Mouse (Mus musculus) cortical plate, adult 2 months (tissue): Measurements from ENCODE around the gene Cmtm2b.
"Not testable (repeated sequence)": the region's sequence is repeated elsewhere in the genome, so short reads cannot be mapped to it uniquely, and the experiment has no call there.

Source experiments
- CTCF ChIP-seq: fragments of 200-500 bp; IDR thresholded peaks from 2 replicates; pipeline ENCODE4 v1.5.1; 2011; ENCODE audit warnings: mild to moderate bottlenecking, control low read depth, low read length; ENCODE audit not compliant: insufficient read depth; ENCODE audit errors: extremely low read depth
- POLR2A ChIP-seq: fragments of 200-500 bp; IDR thresholded peaks from 2 replicates; pipeline ENCODE4 v1.6.1; 2011; ENCODE audit warnings: mild to moderate bottlenecking, low read length, control low read depth; ENCODE audit not compliant: insufficient read depth; ENCODE audit errors: extremely low read depth

DNA sequence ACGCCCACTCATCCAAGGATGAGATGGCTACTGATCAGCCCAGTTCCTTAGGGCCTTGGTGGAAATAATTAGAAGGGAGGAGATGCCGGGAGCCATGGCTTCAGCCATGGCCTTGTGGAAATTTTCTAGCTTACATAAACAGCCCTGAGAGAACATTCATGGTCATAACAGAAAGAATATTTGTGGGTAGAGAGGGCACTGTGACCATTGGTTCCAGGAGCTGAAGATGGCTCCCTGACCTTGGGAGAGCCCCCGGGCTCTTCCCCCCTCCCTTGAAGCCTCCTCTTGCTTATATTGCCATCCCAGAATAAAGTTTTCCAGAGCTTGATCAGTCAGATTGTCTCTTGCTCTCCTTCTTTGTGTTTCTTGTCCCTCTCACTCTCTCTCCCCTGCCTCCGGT is 19.5 kb upstream of the Cmtm2b start:
- TF ChIP-seq POLR2A, CTCF: not testable (repeated sequence)
